Mouse (Mus musculus): Measurements from ENCODE around the gene Ttc38. TPM values are rescaled to one million over a fixed set of nuclear protein-coding genes. Genes with fewer than 3 reads are reported as not detected.

Gene Ttc38
- 8.2 and 9.0 TPM in 2 replicates for total RNA-seq (2017)

- peak; percentile 85 for ATAC-seq (ENCODE audit: extremely low read depth, insufficient number of reproducible peaks, low FRiP score, poor library complexity, severe bottlenecking)
These were observed at the start of gene Ttc38 for GRCm38 (mm10) chr15:85831954-85832590. TSS of gene Ttc38 (plus strand) at chr15:85832306.

- no peak for ATAC-seq (ENCODE audit: extremely low read depth, insufficient number of reproducible peaks, low FRiP score, poor library complexity, severe bottlenecking)
These were observed 49.0 kb upstream of the Ttc38 start for GRCm38 (mm10) chr15:85783146-85783545.

GRCm38 (mm10) chr15:85784341-85784740, 47.8 kb upstream of the Ttc38 start:
- ATAC-seq (ENCODE audit: extremely low read depth, insufficient number of reproducible peaks, low FRiP score, poor library complexity, severe bottlenecking), result no peak

GRCm38 (mm10) chr15:85786711-85787110, 45.4 kb upstream of the Ttc38 start:
- ATAC-seq (ENCODE audit: extremely low read depth, insufficient number of reproducible peaks, low FRiP score, poor library complexity, severe bottlenecking), result no peak

DNA sequence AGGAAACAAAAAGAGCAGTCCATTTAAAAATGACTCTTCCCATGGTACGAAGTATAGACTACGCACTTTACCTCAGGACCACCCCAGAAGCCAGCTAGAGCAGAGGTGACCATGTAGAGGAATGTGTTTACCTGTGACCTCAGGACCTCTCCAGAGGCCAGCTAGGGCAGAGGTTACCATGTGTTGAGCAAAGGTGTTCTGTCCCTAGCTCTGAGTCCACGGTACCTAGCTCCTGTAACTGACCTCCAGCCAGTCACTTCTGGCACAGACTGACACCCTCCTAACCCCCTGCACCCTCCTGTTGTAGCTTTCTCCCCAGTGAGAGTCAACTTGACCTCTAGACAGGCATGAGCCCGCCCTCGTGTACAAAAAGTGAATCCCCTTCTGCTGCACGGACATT, 44.6 kb upstream of the Ttc38 start:
- no peak for ATAC-seq (ENCODE audit: extremely low read depth, insufficient number of reproducible peaks, low FRiP score, poor library complexity, severe bottlenecking)

GRCm38 (mm10) chr15:85788051-85788450, 44.1 kb upstream of the Ttc38 start:
- no peak for ATAC-seq (ENCODE audit: extremely low read depth, insufficient number of reproducible peaks, low FRiP score, poor library complexity, severe bottlenecking)

DNA sequence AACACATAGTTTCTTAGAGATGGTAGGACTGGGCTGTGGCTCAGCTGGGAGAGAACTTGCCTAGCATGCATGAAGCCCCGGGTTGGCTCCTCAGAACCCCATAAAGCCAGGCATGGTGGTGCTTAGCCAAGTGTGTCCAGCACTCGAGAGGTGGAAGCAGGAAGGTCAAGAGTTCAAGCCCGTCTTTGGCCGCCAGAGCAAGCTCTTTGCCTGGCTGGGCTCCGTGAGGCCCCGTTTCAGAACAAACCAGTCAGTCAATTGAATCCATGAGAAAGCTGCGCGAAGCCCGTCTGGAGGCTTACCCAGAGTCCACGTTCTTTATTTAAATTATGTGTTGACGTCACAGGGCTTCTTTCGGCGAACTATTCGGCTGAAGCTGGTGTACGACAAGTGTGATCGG, 43.5 kb upstream of the Ttc38 start:
- ATAC-seq (ENCODE audit: extremely low read depth, insufficient number of reproducible peaks, low FRiP score, poor library complexity, severe bottlenecking), result no peak

GRCm38 (mm10) chr15:85791449-85791848, 40.7 kb upstream of the Ttc38 start:
- ATAC-seq (ENCODE audit: extremely low read depth, insufficient number of reproducible peaks, low FRiP score, poor library complexity, severe bottlenecking), result no peak

GRCm38 (mm10) chr15:85792819-85793218, 39.3 kb upstream of the Ttc38 start:
- no peak for ATAC-seq (ENCODE audit: extremely low read depth, insufficient number of reproducible peaks, low FRiP score, poor library complexity, severe bottlenecking)

DNA sequence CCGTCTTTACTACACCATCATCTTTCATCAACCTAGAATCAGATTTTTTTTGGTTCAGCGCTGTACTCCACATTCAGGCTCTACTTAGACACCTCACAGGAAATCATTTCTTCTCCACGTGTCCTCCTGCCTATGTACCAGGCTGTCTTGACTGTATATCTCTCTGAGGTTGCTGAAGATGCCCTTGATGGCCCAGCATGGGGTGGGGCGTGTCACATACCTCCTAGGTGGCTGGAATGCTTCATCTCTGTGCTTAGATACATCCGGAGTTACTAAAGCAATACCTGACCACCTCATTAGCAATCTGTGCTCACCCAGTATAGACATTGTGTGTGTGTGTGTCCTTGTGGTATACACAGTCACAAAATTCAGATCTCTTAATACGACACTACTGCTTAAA, 36.6 kb upstream of the Ttc38 start:
- ATAC-seq (ENCODE audit: extremely low read depth, insufficient number of reproducible peaks, low FRiP score, poor library complexity, severe bottlenecking), result no peak

DNA sequence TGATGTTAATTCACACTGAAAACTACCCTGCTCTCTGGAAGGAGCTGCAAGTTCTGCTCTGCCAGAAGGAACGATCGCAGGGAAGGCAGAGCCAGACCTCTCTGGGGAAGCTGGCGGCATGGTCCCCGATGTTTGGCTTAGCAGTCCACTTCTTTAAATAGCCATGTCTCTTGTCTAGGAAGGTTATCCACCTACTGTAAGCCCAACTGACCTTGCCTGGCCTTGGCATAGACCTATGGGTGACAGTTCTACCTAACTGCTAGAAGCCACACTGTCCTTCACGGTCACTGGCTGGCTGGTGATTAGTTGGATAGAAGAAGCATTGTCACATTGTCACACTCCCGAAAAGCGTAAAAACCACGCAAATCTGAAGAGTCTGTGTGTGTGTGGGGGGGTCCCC, 33.4 kb upstream of the Ttc38 start:
- no peak for ATAC-seq (ENCODE audit: extremely low read depth, insufficient number of reproducible peaks, low FRiP score, poor library complexity, severe bottlenecking)

DNA sequence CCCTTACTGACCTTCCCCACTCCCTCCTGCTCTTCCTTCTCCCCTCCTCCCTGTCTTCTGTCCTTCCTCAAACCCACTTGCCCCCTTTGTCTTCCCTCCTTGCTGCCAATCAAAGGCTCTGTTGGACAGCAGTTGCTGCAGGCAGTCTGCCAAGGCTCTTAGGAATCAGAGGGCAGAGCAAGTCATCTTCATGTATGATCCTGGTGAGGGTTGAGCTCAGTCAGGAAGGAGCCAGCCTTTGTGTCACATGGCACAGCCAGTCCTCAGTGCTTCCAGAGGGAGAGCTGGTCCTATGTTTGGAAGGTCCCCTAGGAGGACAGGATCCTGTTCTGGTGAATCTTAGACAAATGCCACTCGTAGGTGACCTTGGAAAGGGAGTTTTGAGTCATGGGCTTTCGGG, 29.2 kb upstream of the Ttc38 start:
- ATAC-seq (ENCODE audit: extremely low read depth, insufficient number of reproducible peaks, low FRiP score, poor library complexity, severe bottlenecking), result no peak

- ATAC-seq (ENCODE audit: extremely low read depth, insufficient number of reproducible peaks, low FRiP score, poor library complexity, severe bottlenecking), result no peak
These were observed 25.2 kb upstream of the Ttc38 start for GRCm38 (mm10) chr15:85806886-85807285.

- ATAC-seq (ENCODE audit: extremely low read depth, insufficient number of reproducible peaks, low FRiP score, poor library complexity, severe bottlenecking), result no peak
These were observed 24.7 kb upstream of the Ttc38 start for GRCm38 (mm10) chr15:85807404-85807803.

- no peak for ATAC-seq (ENCODE audit: extremely low read depth, insufficient number of reproducible peaks, low FRiP score, poor library complexity, severe bottlenecking)
These were observed 24.1 kb upstream of the Ttc38 start for GRCm38 (mm10) chr15:85808031-85808430.

- ATAC-seq (ENCODE audit: extremely low read depth, insufficient number of reproducible peaks, low FRiP score, poor library complexity, severe bottlenecking), result no peak
These were observed 23.7 kb upstream of the Ttc38 start for GRCm38 (mm10) chr15:85808434-85808833.

- no peak for ATAC-seq (ENCODE audit: extremely low read depth, insufficient number of reproducible peaks, low FRiP score, poor library complexity, severe bottlenecking)
These were observed 23.0 kb upstream of the Ttc38 start for GRCm38 (mm10) chr15:85809091-85809490.

- ATAC-seq (ENCODE audit: extremely low read depth, insufficient number of reproducible peaks, low FRiP score, poor library complexity, severe bottlenecking), result no peak
These were observed 21.7 kb upstream of the Ttc38 start for GRCm38 (mm10) chr15:85810462-85810805.

- peak; percentile 20; the same call in 1 of the 2 replicates for ATAC-seq (ENCODE audit: extremely low read depth, insufficient number of reproducible peaks, low FRiP score, poor library complexity, severe bottlenecking)
These were observed 21.1 kb upstream of the Ttc38 start for GRCm38 (mm10) chr15:85810806-85811521.

DNA sequence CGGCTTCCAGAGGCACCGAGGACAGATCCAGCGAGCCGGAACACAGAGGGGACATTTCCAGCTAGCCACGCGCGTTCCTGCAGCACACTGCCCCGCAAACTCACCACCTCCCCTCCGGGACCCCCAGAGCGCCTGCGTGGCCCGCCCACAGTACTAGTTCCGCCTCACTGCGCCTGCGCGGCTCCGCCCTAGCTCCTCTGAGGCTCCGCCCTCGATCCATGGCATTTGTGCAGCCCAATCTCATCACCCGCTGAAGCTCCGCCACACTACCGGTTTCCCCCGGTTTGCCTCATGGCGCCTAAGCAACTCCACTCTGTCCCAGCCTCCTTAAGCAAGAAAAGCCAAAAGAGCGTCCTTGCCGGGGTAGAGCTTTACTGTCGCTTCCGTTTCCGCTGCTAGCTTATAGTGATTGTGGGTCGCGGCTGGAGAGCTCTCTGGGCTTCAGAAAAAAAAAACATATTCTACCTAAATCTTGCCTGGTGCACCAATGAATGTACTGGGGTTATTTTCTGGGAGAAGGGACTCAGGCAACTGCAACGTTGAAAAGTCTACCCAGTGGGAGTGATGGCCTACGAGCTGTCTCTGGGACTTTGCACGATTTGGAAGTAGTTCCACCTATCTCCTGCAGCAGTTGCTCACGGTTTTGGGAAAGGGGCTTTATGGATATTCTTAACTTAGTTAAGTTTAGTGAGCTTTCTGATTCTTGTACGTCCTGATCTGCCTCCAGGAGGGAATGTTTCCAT, 20.4 kb upstream of the Ttc38 start, which contains the start of gene Cdpf1:
TSS of gene Cdpf1 (minus strand) at position 163 of the 743 bp plus-strand sequence.
- ATAC-seq (ENCODE audit: extremely low read depth, insufficient number of reproducible peaks, low FRiP score, poor library complexity, severe bottlenecking), result peak; percentile 83

Data from neutrophil, adult 5-6 weeks (primary cell).